Mouse (Mus musculus) heart, adult 11 months (tissue): ENCODE measurements around the gene Il7r.
A peak's percentile ranks its signal among the peaks of the same experiment; 100 is the strongest.

Experiments
- DNase-seq: peaks from one replicate; pipeline ENCODE4 v3.0.0; 2022

Il7r gene

DNA sequence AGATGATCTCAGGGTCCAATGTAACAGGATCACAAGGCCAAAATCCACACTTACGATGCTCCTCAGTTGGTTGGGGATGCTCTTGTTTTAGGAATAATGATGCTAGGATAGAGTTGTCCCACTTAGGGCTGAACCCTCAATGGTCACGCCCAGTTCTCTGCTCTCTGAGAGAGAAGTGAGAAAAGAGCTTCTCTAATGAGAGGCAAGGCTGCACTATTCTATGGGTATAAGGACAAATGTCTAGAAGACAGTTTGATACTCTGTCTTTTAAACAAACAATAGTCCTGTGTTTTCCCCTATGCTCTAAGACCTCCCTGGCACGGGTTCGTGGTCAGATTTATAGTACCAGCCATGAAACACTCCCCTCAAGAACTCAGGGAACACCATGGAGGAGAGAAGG lies at the start of gene Il7r:
Gene Il7r, minus strand, starts transcription at position 101 of the 400 bp plus-strand sequence.
- peak; percentile 76 for DNase-seq

DNA sequence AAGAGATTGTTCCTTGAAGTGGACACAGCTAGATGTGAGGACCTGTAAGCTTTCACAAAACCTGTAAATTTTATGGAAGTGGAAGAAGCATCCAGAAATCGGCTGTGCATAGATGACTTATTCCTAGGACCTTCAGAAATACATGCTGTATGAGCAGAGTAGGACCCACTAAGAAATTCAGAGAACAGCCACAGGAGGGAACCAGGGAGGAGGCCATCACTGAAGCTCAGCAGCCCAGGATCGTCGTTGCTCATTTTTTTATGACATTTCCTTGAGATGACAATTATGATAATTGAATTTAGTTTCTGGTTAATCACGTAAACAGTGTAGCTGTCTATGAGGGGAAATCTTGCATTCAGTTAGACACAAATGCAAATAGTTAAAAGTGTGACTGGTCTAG lies 47.3 kb upstream of the Il7r start:
- DNase-seq = no peak

GRCm38 (mm10) chr15:9574796-9575195 lies 44.8 kb upstream of the Il7r start:
- no peak for DNase-seq

GRCm38 (mm10) chr15:9573361-9573760 lies 43.4 kb upstream of the Il7r start:
- no peak for DNase-seq

GRCm38 (mm10) chr15:9572664-9573063 lies 42.7 kb upstream of the Il7r start:
- no peak for DNase-seq

DNA sequence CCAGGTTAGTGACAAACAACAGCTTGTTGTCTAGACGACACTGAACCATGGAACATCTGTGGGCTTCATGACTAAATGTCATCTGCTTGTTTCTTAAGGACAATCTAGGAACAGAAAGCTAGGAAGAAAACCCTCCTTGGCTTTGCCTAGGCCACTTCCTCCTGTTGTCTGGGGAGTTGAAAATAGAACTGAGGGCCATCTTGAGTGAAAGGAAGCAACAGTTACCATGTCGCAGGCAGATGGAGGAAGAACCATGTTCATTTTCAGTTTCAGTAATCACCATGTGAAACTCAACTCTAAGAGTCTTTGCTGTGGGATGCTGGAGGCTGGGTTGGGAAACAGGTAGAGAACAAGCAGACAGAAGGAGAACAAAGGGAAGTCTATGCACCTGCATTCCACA lies 41.9 kb upstream of the Il7r start:
- DNase-seq = no peak

- DNase-seq = no peak
These were observed 37.3 kb upstream of the Il7r start for GRCm38 (mm10) chr15:9567316-9567715.

- DNase-seq = peak; percentile 76
These were observed 35.4 kb upstream of the Il7r start for GRCm38 (mm10) chr15:9565396-9565795.

DNA sequence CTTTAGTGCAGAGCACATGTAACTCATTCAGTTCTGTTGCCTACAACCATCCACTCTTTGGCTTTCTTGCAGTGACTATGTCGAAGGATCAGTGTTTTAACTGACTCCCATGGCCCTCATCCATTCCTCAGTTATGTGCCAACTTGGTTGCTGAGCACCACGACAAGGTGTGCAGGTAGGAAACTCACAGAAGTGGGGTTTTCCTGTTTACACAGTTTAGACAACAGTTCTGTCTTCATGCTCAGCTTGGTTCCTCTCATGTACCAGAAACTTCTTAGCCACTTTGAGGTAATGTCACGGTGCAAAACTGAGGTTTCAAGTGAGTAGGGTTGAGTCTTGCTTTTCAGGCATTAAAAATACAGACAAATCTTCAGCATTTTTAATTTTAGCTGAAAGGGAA lies 34.2 kb upstream of the Il7r start:
- DNase-seq = peak; percentile 75

GRCm38 (mm10) chr15:9557264-9557663 lies 27.3 kb upstream of the Il7r start:
- peak; percentile 79 for DNase-seq

DNA sequence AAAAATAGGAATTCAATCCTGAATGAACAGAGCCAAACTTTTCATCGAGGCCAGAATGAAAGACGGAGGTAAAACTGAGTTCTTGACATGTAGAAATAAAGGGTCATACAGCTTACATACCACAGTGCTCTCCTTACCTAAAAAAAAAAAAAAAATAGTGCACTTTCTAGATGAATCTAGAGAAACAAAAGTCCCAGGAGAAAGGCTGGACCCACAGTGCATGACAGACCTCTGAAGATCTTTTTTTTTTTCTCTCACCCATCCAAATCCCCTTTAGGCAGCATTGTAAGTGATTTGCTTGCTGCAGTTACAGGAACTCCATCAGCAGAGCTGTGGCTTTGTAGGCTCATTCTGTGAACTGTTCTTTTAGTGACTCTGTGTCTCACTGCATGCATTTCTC lies 19.0 kb upstream of the Il7r start:
- peak; percentile 29 for DNase-seq

DNA sequence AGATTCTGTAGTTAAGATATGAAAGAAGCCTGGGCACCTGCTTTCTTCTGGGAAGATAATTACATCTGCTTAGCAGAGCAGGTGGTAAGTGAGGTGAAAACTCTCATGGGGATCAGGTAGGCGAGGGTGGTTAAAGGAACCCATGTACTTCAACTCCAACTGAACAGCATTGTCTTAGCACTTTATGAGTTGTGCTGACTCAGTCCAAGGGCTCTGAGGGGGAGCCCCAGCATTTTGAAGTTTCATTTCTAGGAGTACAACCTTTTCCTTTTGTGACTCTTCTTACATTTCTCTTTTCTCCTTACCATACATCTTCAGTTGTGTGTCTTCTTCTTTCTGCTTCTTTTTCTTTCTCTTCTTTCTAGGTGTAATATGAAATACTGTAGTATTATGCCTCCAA lies 5.2 kb upstream of the Il7r start:
- DNase-seq = peak; percentile 15

- peak; percentile 34 for DNase-seq
These were observed 3.5 kb upstream of the Il7r start for GRCm38 (mm10) chr15:9533356-9533902.

GRCm38 (mm10) chr15:9529646-9530045 lies 330 bp downstream of the Il7r start:
- DNase-seq = peak; percentile 54

DNA sequence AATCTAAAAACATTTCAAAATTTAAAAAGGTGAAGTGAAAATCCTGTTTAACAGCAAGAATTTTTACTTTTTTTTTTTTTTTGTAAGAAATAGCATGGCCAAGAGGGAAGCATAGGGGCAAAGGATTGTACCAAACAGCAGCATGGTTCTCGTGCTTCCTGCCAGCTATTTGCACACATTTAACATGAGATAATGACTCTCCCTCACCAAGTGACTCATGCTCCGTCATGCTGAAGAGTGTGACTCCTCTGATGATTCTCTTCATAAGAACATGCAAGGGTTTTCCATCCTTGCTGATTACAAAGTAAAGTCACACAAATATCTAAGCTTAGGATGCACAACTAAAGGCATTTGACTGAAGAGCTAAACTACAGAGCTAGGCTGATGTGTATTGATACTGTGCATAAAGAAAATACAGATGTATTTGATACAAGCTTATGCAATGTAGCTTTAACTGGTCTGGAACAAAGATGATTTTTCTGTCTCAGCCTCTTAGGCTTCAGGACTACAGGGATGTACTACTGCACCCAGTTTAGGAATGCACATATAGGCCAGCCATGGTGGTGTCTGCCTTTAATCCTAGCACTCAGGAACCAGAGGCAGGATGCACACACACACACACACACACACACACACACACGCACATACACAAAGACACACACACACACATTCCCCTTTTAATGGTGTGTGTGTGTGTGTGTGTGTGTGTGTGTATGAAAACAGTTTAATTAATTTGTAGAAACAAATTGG lies 1.6 kb downstream of the Il7r start:
- peak; percentile 6 for DNase-seq

DNA sequence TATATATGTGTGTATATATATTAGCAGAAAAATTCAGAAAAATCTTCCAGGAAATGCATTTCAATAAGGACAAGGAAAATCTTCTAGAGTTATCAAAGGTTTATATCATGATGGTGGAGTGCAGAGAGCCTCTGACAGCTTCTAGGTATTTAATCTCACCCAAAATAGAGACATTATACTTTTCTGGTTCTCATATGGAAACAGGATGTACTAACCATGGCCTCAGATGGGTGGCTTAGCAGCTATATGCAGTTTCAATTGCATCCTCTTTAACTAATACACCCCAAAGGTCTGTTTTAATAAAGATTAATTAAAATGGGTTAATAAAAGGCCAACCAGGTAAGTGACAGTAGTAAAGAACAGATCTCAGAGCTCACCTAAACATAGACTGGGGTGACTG lies 3.6 kb downstream of the Il7r start:
- no peak for DNase-seq

- peak; percentile 74 for DNase-seq
These were observed 5.1 kb downstream of the Il7r start for GRCm38 (mm10) chr15:9524907-9525306.

- DNase-seq = peak; percentile 33
These were observed 6.0 kb downstream of the Il7r start for GRCm38 (mm10) chr15:9523956-9524355.

DNA sequence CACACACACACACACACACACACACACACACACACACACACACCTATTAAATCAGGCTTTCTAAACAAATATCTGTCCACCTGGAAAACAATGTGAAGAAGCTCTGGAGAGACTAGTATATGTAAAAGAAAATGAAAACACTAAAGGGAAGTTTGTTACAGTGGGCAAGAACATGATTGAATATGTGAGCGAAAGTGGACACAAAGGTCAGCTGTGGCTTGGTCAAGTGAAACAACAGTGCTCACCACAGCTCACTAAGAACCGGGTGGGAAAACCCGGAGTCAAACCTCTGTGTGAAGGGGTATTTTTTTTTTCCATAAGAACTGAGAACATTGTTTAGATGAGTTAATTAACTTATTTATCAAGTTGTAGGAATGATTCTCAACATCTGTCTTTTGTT lies 6.9 kb downstream of the Il7r start:
- DNase-seq = peak; percentile 13

DNA sequence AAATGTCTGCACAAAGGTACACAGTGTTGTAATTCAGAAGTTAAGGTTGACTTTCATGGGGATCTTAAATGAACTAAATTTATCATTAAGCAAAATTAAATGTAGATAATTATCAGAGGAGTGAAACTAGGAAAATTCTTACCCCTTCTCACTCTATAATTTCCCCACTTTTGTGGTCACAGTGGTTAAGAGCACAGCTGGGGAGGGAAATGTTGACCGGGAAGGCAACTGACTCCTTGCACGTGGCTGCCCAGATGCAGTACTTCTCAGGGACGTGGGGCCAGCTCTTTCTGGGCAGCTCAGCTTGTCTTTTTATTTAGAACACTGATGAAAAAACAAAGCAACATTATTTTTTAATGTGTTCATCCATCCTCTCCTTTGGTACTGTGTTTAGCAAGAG lies 37.9 kb downstream of the Il7r start:
- DNase-seq = peak; percentile 74

- DNase-seq = no peak
These were observed 40.4 kb downstream of the Il7r start for GRCm38 (mm10) chr15:9489417-9490118.

DNA sequence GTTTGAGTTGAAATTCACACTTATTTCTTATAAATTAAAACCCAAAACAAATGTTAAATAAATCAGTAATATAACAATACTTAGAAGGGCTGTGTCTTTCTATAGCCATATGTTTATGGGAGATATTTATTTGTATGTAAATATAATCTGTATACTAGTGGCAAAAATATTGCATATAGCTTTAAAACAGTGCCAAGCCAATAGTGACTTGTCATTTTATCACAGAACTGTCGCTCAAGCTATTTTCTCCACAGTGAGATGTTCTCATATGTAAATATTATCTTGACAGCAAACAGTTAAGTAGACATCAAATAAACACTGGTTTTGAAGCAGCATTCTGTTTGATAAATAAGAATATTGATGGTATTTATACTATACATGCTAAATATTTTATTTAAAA lies 56.8 kb downstream of the Il7r start:
- no peak for DNase-seq

DNA sequence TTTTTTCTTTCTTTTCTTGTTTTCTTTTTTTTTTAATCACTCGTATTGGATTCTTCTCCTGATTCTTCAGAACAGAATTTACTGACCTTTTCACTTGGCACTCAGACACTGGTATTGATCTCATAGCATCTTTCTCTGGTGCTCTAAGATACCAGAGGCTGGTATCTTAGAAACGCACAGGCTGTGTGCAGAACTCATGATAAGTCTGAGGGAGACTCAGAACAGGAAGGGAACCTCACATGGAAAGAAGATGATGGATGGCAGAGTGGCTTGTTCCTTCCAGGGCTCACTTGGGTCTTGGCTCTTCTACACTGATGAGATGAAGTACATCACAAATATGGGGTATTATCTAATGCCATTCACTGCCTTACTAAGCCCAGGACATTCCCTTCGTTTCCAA lies 57.4 kb downstream of the Il7r start:
- peak; percentile 59 for DNase-seq

GRCm38 (mm10) chr15:9472167-9472566 lies 57.8 kb downstream of the Il7r start:
- peak; percentile 13 for DNase-seq
